In genomic region chr1:89846148-89846547, GRCm38 (mm10) we compare ENCODE assay signal across 21 mouse cellular contexts.
DNase-seq lines count a peak whose midpoint lies in the region; ATAC-seq and TF ChIP-seq lines count a peak whose summit lies in the region.
"Had no signal": no experiment of that assay in that cellular context is flagged by ENCODE, and none has a peak within 500 bp of the region (broad histone marks: within the 10 kb centered on the region; RNA-seq: fewer than 3 reads in every experiment).

No protein-coding gene starts in this region.

- no peak for ATAC-seq in embryonic facial prominence, embryonic 11.5 days (replicated peaks; ENCODE audit: insufficient number of reproducible peaks, low FRiP score, low TSS enrichment, low read depth)
- 0 out of 2 replicates have a peak, but pooled peaks have one; percentile 27 for ATAC-seq in limb, embryonic 13.5 days (ENCODE audit: low FRiP score, low read depth)
- ATAC-seq: forebrain, embryonic 16.5 days; hindbrain, embryonic 16.5 days had no signal

- H3K27ac ChIP-seq in gastrocnemius, adult 2 months = no peak overlapping the region
- H3K27ac ChIP-seq in layer of hippocampus, adult 2 months = peak overlapping the region; percentile 44; the same call in 1 of the 2 replicates
- H3K27ac ChIP-seq in embryonic facial prominence, embryonic 11.5 days (replicated peaks; ENCODE audit: low read depth, low read length) = no peak overlapping the region
- H3K27ac ChIP-seq in limb, embryonic 13.5 days = no peak overlapping the region
- H3K27ac ChIP-seq: heart, adult 2 months; heart, embryonic 15.5 days; kidney, postnatal 0 days; stomach, postnatal 0 days had no signal

- DNase-seq in gastrocnemius, adult 2 months = peak; percentile 48
- DNase-seq in gastrocnemius, postnatal 25 days = no peak
- no peak for DNase-seq in layer of hippocampus, adult 2 months (ENCODE audit: low spot score in 2 of 2)
- no peak for DNase-seq in layer of hippocampus, postnatal 14 days (ENCODE audit: low spot score in 2 of 2)
- DNase-seq in embryonic facial prominence, embryonic 11.5 days (ENCODE audit: low spot score) = peak; percentile 76
- no peak for DNase-seq in MN1 (ENCODE audit: low spot score)
- no peak for DNase-seq in kidney, postnatal 10 days
- DNase-seq: adrenal gland, postnatal 25 days; cerebellum, adult 2 months; kidney, adult 11 months; lung, adult 18-20 months; lung, postnatal 14 days had no signal

- intact Hi-C loops in gastrocnemius, adult 2 months (cut with DNase I) = no loop called here

- no peak overlapping the region for H3K4me2 ChIP-seq in embryonic facial prominence, embryonic 11.5 days (ENCODE audit: low read depth, low read length)
- peak overlapping the region; percentile 7 for H3K4me2 ChIP-seq in limb, embryonic 13.5 days (replicated peaks)
- H3K4me2 ChIP-seq: heart, embryonic 15.5 days; liver, embryonic 11.5 days had no signal

- TF ChIP-seq CTCF in gastrocnemius, adult 2 months (IDR thresholded peaks at IDR 0.05) = no peak
- no peak for TF ChIP-seq CTCF in layer of hippocampus, adult 2 months (conservative IDR thresholded peaks at IDR 0.05)

- H3K36me3 ChIP-seq in embryonic facial prominence, embryonic 11.5 days (replicated peaks; ENCODE audit: control insufficient read depth, insufficient read depth, low read depth, low read length) = no peaks in the 10 kb centered on the region; the same call in 1 of the 2 replicates
- H3K36me3 ChIP-seq in limb, embryonic 13.5 days = peaks cover 27% of the 10 kb centered on the region
- H3K36me3 ChIP-seq: G1E had no signal

- H3K9me3 ChIP-seq in embryonic facial prominence, embryonic 11.5 days (replicated peaks; ENCODE audit: control insufficient read depth, low read length) = no peaks in the 10 kb centered on the region
- no peaks in the 10 kb centered on the region for H3K9me3 ChIP-seq in limb, embryonic 13.5 days
- H3K9me3 ChIP-seq: heart, embryonic 15.5 days had no signal

- WGBS in embryonic facial prominence, embryonic 11.5 days = 26% methylated on average over 9 of the region's 9 CpGs
- WGBS in limb, embryonic 13.5 days = 17% methylated on average over 9 of the region's 9 CpGs

- H3K27me3 ChIP-seq in embryonic facial prominence, embryonic 11.5 days (ENCODE audit: control insufficient read depth, insufficient read depth, low read length) = no peaks in the 10 kb centered on the region
- peaks cover 40% of the 10 kb centered on the region for H3K27me3 ChIP-seq in limb, embryonic 13.5 days
- H3K27me3 ChIP-seq: heart, embryonic 15.5 days had no signal

- H3K4me3 ChIP-seq in gastrocnemius, adult 2 months = no peak overlapping the region
- H3K4me3 ChIP-seq in layer of hippocampus, adult 2 months = no peak overlapping the region
- no peak overlapping the region for H3K4me3 ChIP-seq in embryonic facial prominence, embryonic 11.5 days (ENCODE audit: low read depth, low read length)
- no peak overlapping the region for H3K4me3 ChIP-seq in limb, embryonic 13.5 days
- H3K4me3 ChIP-seq: heart, adult 2 months; heart, embryonic 15.5 days had no signal

- peaks cover 4% of the 10 kb centered on the region for H3K4me1 ChIP-seq in embryonic facial prominence, embryonic 11.5 days (ENCODE audit: control insufficient read depth, insufficient read depth, low read length)
- H3K4me1 ChIP-seq in limb, embryonic 13.5 days = peaks cover 58% of the 10 kb centered on the region
- H3K4me1 ChIP-seq: heart, embryonic 15.5 days had no signal

- no peak overlapping the region for H3K9ac ChIP-seq in embryonic facial prominence, embryonic 11.5 days (replicated peaks; ENCODE audit: low read length)
- H3K9ac ChIP-seq in limb, embryonic 13.5 days = no peak overlapping the region
- H3K9ac ChIP-seq: heart, embryonic 15.5 days had no signal

Comparison
In these comparisons a context has a peak if more than half of its experiments do, and no peak if none do; other contexts are left out.
1. DNase-seq: peak in gastrocnemius, adult 2 months (single experiment) and embryonic facial prominence, embryonic 11.5 days (single experiment); none in gastrocnemius, postnatal 25 days (single experiment), layer of hippocampus, adult 2 months (0 of 2), layer of hippocampus, postnatal 14 days (0 of 2), MN1 (single experiment) and kidney, postnatal 10 days (single experiment).